Mouse (Mus musculus) heart, embryonic 14.5 days (tissue): ENCODE measurements around the gene Rnf4. TPM values are rescaled to one million over a fixed set of nuclear protein-coding genes. Genes with fewer than 3 reads are reported as not detected.
A peak's percentile ranks its signal among the peaks of the same experiment; 100 is the strongest.

Experiments
- ATAC-seq: fragments of 200-750 bp; cut with Nextera tagmentation; 2 replicates; pipeline ENCODE4 v1.8.0; 2017; ENCODE audit warnings: low read depth, moderate TSS enrichment; ENCODE audit not compliant: insufficient number of reproducible peaks, insufficient read depth, low FRiP score
- H3K27ac ChIP-seq, 2 experiments: fragments of 200-500 bp in 1 of 2; fragments of 300-500 bp in 1 of 2; sonication (generic) in 1 of 2; replicated peaks in 1 of 2; 2 replicates each; pipeline ENCODE4 v1.5.1; 2012 to 2014; ENCODE audit warnings: low read depth in 2 of 2, low read length in 2 of 2, control low read depth in 1 of 2, mild to moderate bottlenecking in 1 of 2, mixed read lengths in 1 of 2; ENCODE audit not compliant: control insufficient read depth in 1 of 2, insufficient read depth in 1 of 2
- H3K27me3 ChIP-seq: fragments of 300-500 bp; sonication (generic); 2 replicates; pipeline ENCODE4 v1.6.1; 2014; ENCODE audit warnings: mild to moderate bottlenecking, low read length, control low read depth; ENCODE audit not compliant: control insufficient read depth, insufficient read depth
- H3K36me3 ChIP-seq: fragments of 300-500 bp; sonication (generic); 2 replicates; pipeline ENCODE4 v1.6.1; 2014; ENCODE audit warnings: mild to moderate bottlenecking, control low read depth, low read length, mixed read lengths; ENCODE audit not compliant: control insufficient read depth, insufficient read depth
- H3K4me1 ChIP-seq, 2 experiments: fragments of 200-500 bp in 1 of 2; fragments of 300-500 bp in 1 of 2; sonication (generic) in 1 of 2; 2 replicates each; pipeline ENCODE4 v1.6.1; 2012 to 2014; ENCODE audit warnings: low read length in 2 of 2, control low read depth in 1 of 2, mixed read lengths in 1 of 2; ENCODE audit not compliant: control insufficient read depth in 2 of 2, insufficient read depth in 2 of 2
- H3K4me2 ChIP-seq: fragments of 300-500 bp; sonication (generic); 2 replicates; pipeline ENCODE4 v1.6.1; 2014; ENCODE audit warnings: mild to moderate bottlenecking, low read length
- H3K4me3 ChIP-seq, 2 experiments: fragments of 200-500 bp in 1 of 2; fragments of 300-500 bp in 1 of 2; sonication (generic) in 1 of 2; 2 replicates each; pipeline ENCODE4 v1.5.1; 2012 to 2014; ENCODE audit warnings: low read length in 2 of 2, mild to moderate bottlenecking in 2 of 2, control low read depth in 1 of 2, low read depth in 1 of 2, moderate library complexity in 1 of 2; ENCODE audit not compliant: control insufficient read depth in 1 of 2, insufficient read depth in 1 of 2
- H3K9ac ChIP-seq: fragments of 300-500 bp; sonication (generic); 2 replicates; pipeline ENCODE4 v1.6.1; 2014; ENCODE audit warnings: mild to moderate bottlenecking, low read length
- H3K9me3 ChIP-seq: fragments of 300-500 bp; sonication (generic); 2 replicates; pipeline ENCODE4 v1.6.1; 2016; ENCODE audit warnings: low read length, control low read depth; ENCODE audit not compliant: control insufficient read depth
- WGBS: fragments of 180-500 bp; shearing (Covaris S2); extraction: QIAGEN DNeasy Blood & Tissue Kit; methylation state at CpG from one replicate; pipeline ENCODE4 v1.1.7; 2014; 5-methylcytosine and 5-hydroxymethylcytosine counted together
- polyA plus RNA-seq: library from polyadenylated mRNA; unstranded; fragments of >200 nt; fragmentation: Nextera tagmentation; extraction: Ambion mirVana; gene quantifications from 2 replicates; pipeline ENCODE4 v1.2.1, GENCODE M21; 2014

The Rnf4 gene
- polyA plus RNA-seq, 1 experiment from 2014 or later = 116 TPM

DNA sequence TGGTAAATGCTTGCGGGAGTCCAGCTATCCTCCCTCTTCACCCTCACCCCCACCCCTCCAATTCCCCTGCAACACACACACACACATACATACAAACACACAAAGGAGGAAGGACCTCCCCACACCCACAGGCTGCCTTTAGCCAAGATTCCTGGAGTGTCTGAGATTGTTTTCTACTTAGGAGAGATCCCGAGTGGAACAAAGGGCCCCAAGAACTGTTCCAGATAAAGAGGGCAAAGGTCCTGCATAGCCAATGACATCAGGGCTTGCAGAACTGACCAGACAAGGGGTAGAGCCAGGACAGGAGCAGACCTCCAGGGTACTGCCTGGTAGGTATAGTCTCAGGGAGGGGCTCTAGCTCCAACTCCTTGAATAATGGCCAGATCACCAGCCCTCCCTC, 41.4 kb upstream of the Rnf4 start:
- Histone ChIP-seq H3K27ac (no peak overlapping the region), H3K4me1 (peaks cover 12 to 14% of the 10 kb centered on the region in 2 experiments; a peak in 3 of 4 replicates), H3K36me3 (no peaks in the 10 kb centered on the region), H3K9ac (no peak overlapping the region), H3K9me3 (no peaks in the 10 kb centered on the region), H3K4me3 (no peak overlapping the region), H3K4me2 (no peak overlapping the region), H3K27me3 (peaks cover 16% of the 10 kb centered on the region)
- 13% methylated on average over 2 of the region's 2 CpGs for WGBS
- ATAC-seq = peak; percentile 18; the same call in 1 of the 2 replicates

DNA sequence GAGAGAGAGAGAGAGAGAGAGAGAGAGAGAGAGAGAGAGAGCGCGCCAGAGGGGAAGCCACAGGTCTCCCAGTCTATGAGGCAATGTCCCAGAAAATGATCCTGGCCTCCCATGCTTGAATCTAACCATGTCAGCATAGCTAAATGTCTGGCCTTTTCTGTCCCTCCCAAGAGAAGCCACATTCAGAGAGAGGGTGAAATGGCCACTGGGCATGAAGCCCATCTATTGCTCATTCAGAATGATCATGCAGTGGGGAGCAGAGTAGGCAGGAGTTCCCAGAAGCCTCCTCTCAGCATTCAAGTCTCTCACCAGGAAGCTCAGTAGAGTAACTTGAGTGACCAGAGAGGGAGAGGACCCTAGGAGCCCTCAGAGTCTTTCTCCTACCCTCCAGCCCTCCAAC, 40.9 kb upstream of the Rnf4 start:
- no peak for ATAC-seq
- Histone ChIP-seq H3K4me1 (peaks cover 12 to 14% of the 10 kb centered on the region in 2 experiments; a peak in 3 of 4 replicates), H3K27me3 (peaks cover 11% of the 10 kb centered on the region), H3K4me3 (no peak overlapping the region), H3K4me2 (no peak overlapping the region), H3K9me3 (no peaks in the 10 kb centered on the region), H3K27ac (no peak overlapping the region), H3K9ac (no peak overlapping the region), H3K36me3 (no peaks in the 10 kb centered on the region)
- 72% methylated on average over 2 of the region's 2 CpGs for WGBS

DNA sequence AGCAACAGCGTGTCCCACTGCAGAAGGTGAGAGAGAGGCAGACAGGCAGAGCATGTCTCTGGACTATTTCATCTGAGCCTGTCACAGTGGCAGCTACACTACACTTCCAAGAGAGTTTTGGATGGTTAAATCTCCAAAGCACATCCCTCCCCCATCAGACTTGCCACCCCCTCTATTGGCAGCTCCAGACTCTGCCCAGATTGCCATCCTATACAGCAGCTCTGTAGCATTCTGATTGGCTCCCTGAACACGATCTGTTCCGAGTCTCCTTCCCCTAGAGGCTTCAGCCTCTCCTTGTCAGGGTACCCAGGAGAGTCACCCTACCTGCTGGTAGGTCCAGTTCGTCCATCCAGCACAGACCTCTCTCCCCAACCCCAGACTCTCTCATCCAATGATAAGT, 38.0 kb upstream of the Rnf4 start:
- no peak overlapping the region for H3K27ac ChIP-seq
- H3K9me3 ChIP-seq = no peaks in the 10 kb centered on the region
- no peak overlapping the region for H3K4me3 ChIP-seq
- H3K4me2 ChIP-seq = no peak overlapping the region
- no peak overlapping the region for H3K9ac ChIP-seq
- ATAC-seq = no peak
- 38% methylated on average over 4 of the region's 4 CpGs for WGBS
- no peaks in the 10 kb centered on the region for H3K36me3 ChIP-seq
- H3K27me3 ChIP-seq = no peaks in the 10 kb centered on the region
- H3K4me1 ChIP-seq = peaks cover 12 to 14% of the 10 kb centered on the region in 2 experiments; a peak in 3 of 4 replicates

DNA sequence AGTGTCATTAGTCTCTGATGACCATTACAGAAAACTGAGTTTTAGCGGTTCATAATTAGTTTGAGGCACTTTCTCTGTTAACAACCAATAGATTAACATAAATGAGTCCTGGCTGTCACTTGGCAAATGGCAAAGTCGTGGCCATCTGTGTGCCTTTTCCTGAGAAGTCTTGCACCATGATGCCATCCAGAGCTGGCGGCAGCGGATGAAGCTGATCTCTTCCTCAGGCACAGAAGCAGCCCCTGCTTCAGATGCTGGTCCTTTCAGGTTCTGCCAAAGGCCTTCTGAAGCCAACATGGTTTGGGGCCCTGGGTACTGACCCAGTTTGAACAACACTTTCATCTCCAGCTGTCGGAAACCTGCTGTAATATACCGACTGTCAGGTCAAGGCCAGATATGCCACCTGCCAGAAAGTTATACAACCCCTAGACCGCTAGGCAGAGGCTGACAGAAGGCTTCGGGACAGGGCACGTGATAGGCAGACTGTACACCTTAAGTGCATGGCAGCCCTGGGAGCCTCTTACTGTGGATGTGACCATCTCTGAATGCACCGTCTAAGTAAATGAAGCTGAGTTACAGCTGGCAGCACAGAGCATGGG, 37.1 kb upstream of the Rnf4 start:
- H3K36me3 ChIP-seq = no peaks in the 10 kb centered on the region
- H3K9me3 ChIP-seq = no peaks in the 10 kb centered on the region
- no peaks in the 10 kb centered on the region for H3K27me3 ChIP-seq
- no peak overlapping the region for H3K4me3 ChIP-seq
- 82% methylated on average over 10 of the region's 10 CpGs for WGBS
- H3K27ac ChIP-seq = no peak overlapping the region
- no peak overlapping the region for H3K4me2 ChIP-seq
- no peak overlapping the region for H3K9ac ChIP-seq
- no peak for ATAC-seq
- H3K4me1 ChIP-seq = peaks cover 12% of the 10 kb centered on the region in 2 experiments; a peak in 3 of 4 replicates

DNA sequence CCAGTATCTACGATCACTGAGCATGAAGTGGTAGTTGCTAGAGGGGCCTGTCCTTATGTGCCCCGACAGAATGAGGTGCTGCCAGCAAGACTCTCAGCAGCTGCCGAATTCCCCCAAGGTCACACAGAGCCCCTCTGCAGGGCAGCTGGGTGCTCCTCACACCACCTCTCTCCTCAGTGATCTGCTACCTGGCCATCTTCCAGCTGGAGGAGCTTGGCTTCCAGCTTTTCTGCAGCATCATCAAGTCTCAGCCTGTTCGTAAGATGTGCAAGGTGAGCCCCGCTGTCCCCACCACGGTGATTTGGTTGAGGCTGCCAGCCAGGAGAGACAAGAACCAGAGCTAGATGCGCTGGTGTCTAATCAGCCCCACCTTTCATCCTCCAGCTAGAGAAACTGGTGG, 33.7 kb upstream of the Rnf4 start:
- H3K36me3 ChIP-seq = no peaks in the 10 kb centered on the region
- H3K4me3 ChIP-seq = no peak overlapping the region
- no peaks in the 10 kb centered on the region for H3K27me3 ChIP-seq
- H3K9ac ChIP-seq = no peak overlapping the region
- ATAC-seq = no peak
- no peak overlapping the region for H3K27ac ChIP-seq
- no peaks in the 10 kb centered on the region for H3K4me1 ChIP-seq
- no peaks in the 10 kb centered on the region for H3K9me3 ChIP-seq
- no peak overlapping the region for H3K4me2 ChIP-seq
- WGBS = 67% methylated on average over 7 of the region's 7 CpGs

DNA sequence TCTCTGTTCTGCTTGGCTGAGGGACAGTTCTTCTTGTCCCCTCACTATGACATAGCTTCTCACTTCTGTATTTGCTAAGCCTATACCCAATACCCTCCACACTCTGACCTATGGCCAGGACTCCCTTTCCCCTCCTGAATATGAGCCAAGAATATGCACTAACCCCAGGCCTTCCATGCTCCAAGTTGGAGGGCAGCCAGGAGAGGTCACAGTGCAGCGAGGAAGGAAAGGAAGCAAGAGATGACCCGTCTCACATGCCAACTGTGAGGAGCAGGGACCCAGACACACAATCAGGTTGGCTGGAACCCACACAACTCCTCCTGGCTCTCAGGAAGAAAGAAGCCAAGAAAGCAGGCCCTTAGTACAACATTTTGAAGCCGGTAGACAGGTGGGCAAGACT, 27.1 kb upstream of the Rnf4 start:
- WGBS = 63% methylated on average over 3 of the region's 3 CpGs
- ATAC-seq = no peak

DNA sequence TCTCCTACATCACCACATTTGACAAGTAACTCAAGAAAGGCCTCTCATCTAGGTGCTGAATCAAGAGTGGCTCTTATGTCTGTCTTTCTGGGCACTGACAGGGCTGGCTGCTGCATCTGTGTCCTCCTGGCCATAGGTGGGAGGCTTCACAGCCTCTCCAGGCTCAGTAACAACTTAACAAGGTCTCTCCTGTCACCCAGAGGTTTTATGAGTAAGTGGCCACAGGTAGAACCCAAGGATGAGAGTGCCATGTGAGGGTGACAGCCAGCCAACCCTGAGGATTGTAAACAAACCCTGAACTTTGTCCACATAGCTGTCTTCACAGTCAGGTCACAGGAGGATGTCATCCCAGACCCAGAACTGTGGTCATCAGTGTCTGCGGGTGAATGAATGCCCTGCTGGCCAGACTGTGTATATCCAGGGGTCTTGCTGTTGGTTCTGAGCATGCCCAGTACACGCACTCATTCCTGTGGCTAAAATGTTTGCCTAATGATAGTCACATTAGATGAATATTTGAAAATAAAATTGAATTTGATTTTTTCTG, 16.5 kb upstream of the Rnf4 start:
- H3K36me3 ChIP-seq = no peaks in the 10 kb centered on the region
- H3K4me1 ChIP-seq = no peaks in the 10 kb centered on the region
- no peak overlapping the region for H3K4me2 ChIP-seq
- H3K9ac ChIP-seq = no peak overlapping the region
- H3K4me3 ChIP-seq = no peak overlapping the region
- no peak overlapping the region for H3K27ac ChIP-seq
- H3K27me3 ChIP-seq = no peaks in the 10 kb centered on the region
- ATAC-seq = no peak
- H3K9me3 ChIP-seq = no peaks in the 10 kb centered on the region
- WGBS = 62% methylated on average over 2 of the region's 2 CpGs

More for the DNA sequence above, 27.1 kb upstream of the Rnf4 start:
- no peaks in the 10 kb centered on the region for H3K36me3 ChIP-seq
- H3K4me2 ChIP-seq = no peak overlapping the region
- H3K4me3 ChIP-seq = no peak overlapping the region
- H3K4me1 ChIP-seq = no peaks in the 10 kb centered on the region
- H3K9ac ChIP-seq = no peak overlapping the region
- no peaks in the 10 kb centered on the region for H3K9me3 ChIP-seq
- H3K27me3 ChIP-seq = 0 out of 2 replicates have a peak, but pooled peaks cover 3% of the 10 kb centered on the region
- H3K27ac ChIP-seq = no peak overlapping the region

DNA sequence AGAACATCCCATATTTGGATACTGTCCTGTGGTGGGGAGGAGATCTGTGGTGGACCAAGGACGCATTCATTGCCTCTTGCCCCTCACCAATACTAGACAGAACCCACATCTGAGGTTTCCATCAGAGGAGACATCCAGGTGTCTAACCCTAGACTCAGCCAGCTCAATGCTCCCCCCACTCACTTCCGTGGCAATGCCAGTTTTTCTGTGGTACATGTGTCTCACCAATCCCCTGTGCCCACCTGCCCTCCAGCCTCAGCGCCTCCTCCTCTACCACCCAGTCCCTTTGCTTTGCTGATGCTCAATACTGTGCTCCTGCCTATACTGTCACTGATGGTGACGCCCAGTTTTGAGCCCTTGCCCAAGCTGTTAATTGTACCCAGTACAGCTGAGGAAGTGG, 14.9 kb upstream of the Rnf4 start:
- Histone ChIP-seq H3K36me3 (no peaks in the 10 kb centered on the region), H3K9me3 (no peaks in the 10 kb centered on the region), H3K4me1 (peaks cover under 1 to 3% of the 10 kb centered on the region in 2 experiments), H3K9ac (no peak overlapping the region), H3K4me2 (no peak overlapping the region), H3K4me3 (no peak overlapping the region), H3K27ac (no peak overlapping the region), H3K27me3 (no peaks in the 10 kb centered on the region)
- ATAC-seq = no peak
- WGBS = 84% methylated on average over 4 of the region's 4 CpGs
